Mouse (Mus musculus) natural killer cell, adult 2 months (primary cell): Measurements from ENCODE around the gene Nkrf.

Source experiments
- DNase-seq, 2 experiments: peaks; one replicate each; pipeline ENCODE4 v3.0.0; 2022; ENCODE audit warnings: low spot score in 2 of 2

The Nkrf gene

GRCm38 (mm10) chrX:36863766-36864608, 38.7 kb downstream of the Nkrf start:
- peak; percentile 72 to 75 for DNase-seq

- DNase-seq = no peak
Observed at GRCm38 (mm10) chrX:36852631-36853030, 50.1 kb downstream of the Nkrf start.

GRCm38 (mm10) chrX:36847152-36847551, 55.5 kb downstream of the Nkrf start:
- no peak for DNase-seq

- no peak for DNase-seq
Observed at GRCm38 (mm10) chrX:36843346-36843990, 59.2 kb downstream of the Nkrf start.

GRCm38 (mm10) chrX:36841698-36842097, 61.0 kb downstream of the Nkrf start:
- DNase-seq = no peak

- DNase-seq = no peak
Observed at GRCm38 (mm10) chrX:36839391-36839790, 63.3 kb downstream of the Nkrf start.
